9 mouse cellular contexts compared by ENCODE assay signal in the genomic region with DNA sequence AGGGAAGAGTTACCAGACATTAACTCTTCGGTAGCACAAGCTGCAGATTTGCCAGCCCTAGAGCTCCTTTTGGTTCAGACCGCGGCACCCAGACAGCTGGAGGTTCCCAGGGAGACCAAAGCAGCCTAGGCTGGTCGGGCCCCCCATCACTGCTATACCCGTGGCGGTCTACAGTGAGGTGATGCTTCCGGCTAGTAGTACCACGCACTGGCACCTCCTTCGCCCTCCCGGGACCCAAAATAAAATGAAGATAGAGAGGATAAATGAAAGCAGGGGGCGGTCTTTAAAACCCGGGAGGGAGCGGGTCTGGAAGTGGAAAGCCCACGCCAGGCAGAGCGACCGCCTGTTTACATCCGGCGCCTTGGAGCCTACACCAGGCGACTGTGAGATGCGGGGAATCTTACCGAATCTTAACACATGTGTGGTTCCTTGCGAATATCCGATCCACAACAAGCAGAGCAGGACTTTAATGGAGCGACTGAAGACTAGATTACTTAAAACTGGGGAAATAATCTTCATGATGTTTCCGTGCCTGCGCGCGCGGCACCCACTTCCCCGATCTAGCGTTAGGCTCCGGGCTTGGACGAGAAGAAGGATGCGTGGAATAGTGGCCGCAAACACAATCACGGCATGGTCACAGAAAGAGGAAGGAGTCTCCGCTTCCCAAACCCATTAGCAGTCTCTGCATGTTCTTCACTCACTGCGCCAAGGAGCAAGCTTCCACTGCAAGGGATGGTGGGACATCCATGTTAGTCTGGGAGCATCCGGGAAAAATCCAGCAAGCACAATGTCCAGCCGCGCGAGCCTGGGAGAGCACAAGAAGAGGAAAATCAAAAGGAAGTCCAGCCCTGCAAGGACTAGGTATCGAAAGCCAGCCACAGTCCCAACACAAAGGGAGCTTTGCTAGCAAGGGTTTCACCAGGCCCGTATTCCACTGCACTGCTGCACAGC. TPM values are rescaled to one million over a fixed set of nuclear protein-coding genes. Genes with fewer than 3 reads are reported as not detected.
DNase-seq lines count a peak whose midpoint lies in the region; ATAC-seq lines count a peak whose summit lies in the region.
"Had no signal": no experiment of that assay in that cellular context is flagged by ENCODE, and none has a peak within 500 bp of the region (broad histone marks: within the 10 kb centered on the region; RNA-seq: fewer than 3 reads in every experiment).

No protein-coding gene starts in this region.

- peak; percentile 82 for ATAC-seq in kidney, embryonic 14.5 days (ENCODE audit: low FRiP score, low TSS enrichment)
- peak; percentile 87 for ATAC-seq in midbrain, embryonic 12.5 days (ENCODE audit: low FRiP score, low read depth)

- no peaks in the 10 kb centered on the region for H3K36me3 ChIP-seq in kidney, embryonic 14.5 days (ENCODE audit: control insufficient read depth, insufficient read depth, low read length)
- no peaks in the 10 kb centered on the region for H3K36me3 ChIP-seq in midbrain, embryonic 12.5 days

- no peak for DNase-seq in kidney, postnatal 14 days
- DNase-seq in cerebellum, postnatal 10 days, result peak; percentile 64 to 71
- DNase-seq in frontal cortex, postnatal 14 days (ENCODE audit: low spot score in 2 of 2), result peak; percentile 49 to 56
- peak; percentile 37 for DNase-seq in layer of hippocampus, adult 9-11 months
- DNase-seq in yolk sac, embryonic 10.5 days (ENCODE audit: low spot score), result peak; percentile 7
- no peak for DNase-seq in gastrocnemius, postnatal 25 days

- peaks cover 13% of the 10 kb centered on the region; the same call in 1 of the 2 replicates for H3K27me3 ChIP-seq in kidney, embryonic 14.5 days (ENCODE audit: control insufficient read depth, insufficient read depth, low read length)
- no peaks in the 10 kb centered on the region for H3K27me3 ChIP-seq in midbrain, embryonic 12.5 days

- WGBS in kidney, embryonic 14.5 days, result under 1% methylated on average over 44 of the region's 44 CpGs
- 0% methylated on average over 44 of the region's 44 CpGs for WGBS in midbrain, embryonic 12.5 days

- no peaks in the 10 kb centered on the region for H3K4me1 ChIP-seq in kidney, embryonic 14.5 days (ENCODE audit: control insufficient read depth, insufficient read depth, low read length)
- peaks cover 32% of the 10 kb centered on the region for H3K4me1 ChIP-seq in midbrain, embryonic 12.5 days

- no peak overlapping the region for H3K27ac ChIP-seq in kidney, embryonic 14.5 days (ENCODE audit: low read depth, low read length)
- peak overlapping the region; percentile 89 for H3K27ac ChIP-seq in midbrain, embryonic 12.5 days (replicated peaks)

- peak overlapping the region; percentile 48 for H3K4me3 ChIP-seq in kidney, embryonic 14.5 days (ENCODE audit: low read length)
- H3K4me3 ChIP-seq in midbrain, embryonic 12.5 days, result peak overlapping the region; percentile 49

- peak overlapping the region; percentile 91 for H3K4me2 ChIP-seq in kidney, embryonic 14.5 days (replicated peaks; ENCODE audit: low read depth, low read length)
- H3K4me2 ChIP-seq in midbrain, embryonic 12.5 days (replicated peaks), result peak overlapping the region; percentile 71

- peak overlapping the region; percentile 45 for H3K9ac ChIP-seq in kidney, embryonic 14.5 days (ENCODE audit: low read depth, low read length)
- peak overlapping the region; percentile 67 for H3K9ac ChIP-seq in midbrain, embryonic 12.5 days (replicated peaks)

- H3K9me3 ChIP-seq in kidney, embryonic 14.5 days (ENCODE audit: control insufficient read depth, low read length), result no peaks in the 10 kb centered on the region
- no peaks in the 10 kb centered on the region for H3K9me3 ChIP-seq in midbrain, embryonic 12.5 days

RNA-seq across cellular contexts. Expression of a gene that starts 5.5 kb away (rescaled TPM):
- polyA plus RNA-seq in kidney, embryonic 14.5 days (2014; fragmentation: Nextera tagmentation; extraction: Ambion mirVana), result 5.0 and 6.5 TPM in 2 replicates
- 20.2 and 23.9 TPM in 2 replicates for polyA plus RNA-seq in midbrain, embryonic 12.5 days (2016; fragmentation: Nextera tagmentation; extraction: Ambion mirVana)
- total RNA-seq in gastrocnemius, postnatal 25 days (2021), result under 1 TPM; 0.10 to 0.48 TPM
- total RNA-seq: hematopoietic stem cell, adult 5-6 weeks had no signal

Comparison
In these comparisons a context has a peak if more than half of its experiments do, and no peak if none do; other contexts are left out.
1. DNase-seq: peak in cerebellum, postnatal 10 days (2 of 2), frontal cortex, postnatal 14 days (2 of 2), layer of hippocampus, adult 9-11 months (single experiment) and yolk sac, embryonic 10.5 days (single experiment); none in kidney, postnatal 14 days (single experiment) and gastrocnemius, postnatal 25 days (single experiment).